36 mouse cellular contexts compared by ENCODE assay signal in the genomic region with DNA sequence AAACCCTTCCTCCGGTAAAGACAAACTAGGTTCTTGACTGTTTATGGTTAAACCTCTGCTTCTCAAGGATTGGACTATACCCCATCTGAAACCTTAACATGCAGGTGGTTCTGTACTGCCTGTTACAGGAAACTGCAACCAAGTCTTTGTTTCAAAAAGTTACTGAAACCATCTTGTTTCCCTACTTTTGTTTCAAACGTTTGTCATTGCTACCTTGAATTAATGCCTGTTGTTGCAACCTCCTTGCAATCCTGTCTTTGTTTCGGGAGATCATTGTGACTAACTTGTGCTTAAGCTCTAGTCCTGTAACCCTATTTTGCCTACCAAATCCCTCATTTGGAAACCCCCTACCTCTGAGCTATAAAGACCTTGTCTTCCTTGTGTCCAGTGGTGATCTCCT. TPM values are rescaled to one million over a fixed set of nuclear protein-coding genes. Genes with fewer than 3 reads are reported as not detected.
"Had no signal": no experiment of that assay in that cellular context is flagged by ENCODE, and none has a peak within 500 bp of the region (broad histone marks: within the 10 kb centered on the region; RNA-seq: fewer than 3 reads in every experiment).

No protein-coding gene starts in this region.

- ATAC-seq: forebrain, embryonic 13.5 days; forebrain, embryonic 14.5 days; forebrain, embryonic 15.5 days; forebrain, embryonic 16.5 days; forebrain, postnatal 0 days had no signal

- H3K27me3 ChIP-seq: embryonic facial prominence, embryonic 12.5 days; embryonic facial prominence, embryonic 15.5 days; forebrain, embryonic 15.5 days had no signal

- H3K4me2 ChIP-seq: embryonic facial prominence, embryonic 12.5 days; embryonic facial prominence, embryonic 13.5 days; embryonic facial prominence, embryonic 15.5 days; forebrain, embryonic 12.5 days; forebrain, embryonic 13.5 days; forebrain, embryonic 15.5 days had no signal

- H3K9me3 ChIP-seq: embryonic facial prominence, embryonic 15.5 days; forebrain, embryonic 15.5 days had no signal

- H3K27ac ChIP-seq: embryonic facial prominence, embryonic 12.5 days; embryonic facial prominence, embryonic 13.5 days; embryonic facial prominence, embryonic 15.5 days; forebrain, embryonic 12.5 days; forebrain, embryonic 13.5 days; forebrain, embryonic 15.5 days; gastrocnemius, adult 2 months; heart, adult 2 months had no signal

- H3K9ac ChIP-seq: embryonic facial prominence, embryonic 12.5 days; embryonic facial prominence, embryonic 13.5 days; embryonic facial prominence, embryonic 15.5 days; forebrain, embryonic 12.5 days; forebrain, embryonic 13.5 days; forebrain, embryonic 15.5 days; forebrain, postnatal 0 days had no signal

- H3K36me3 ChIP-seq: embryonic facial prominence, embryonic 10.5 days; embryonic facial prominence, embryonic 12.5 days; embryonic facial prominence, embryonic 13.5 days; embryonic facial prominence, embryonic 15.5 days; forebrain, embryonic 12.5 days; forebrain, embryonic 15.5 days had no signal

- H3K4me3 ChIP-seq: embryonic facial prominence, embryonic 10.5 days; embryonic facial prominence, embryonic 12.5 days; embryonic facial prominence, embryonic 13.5 days; embryonic facial prominence, embryonic 15.5 days; erythroblast, embryonic 14.5 days; forebrain, embryonic 10.5 days; forebrain, embryonic 12.5 days; forebrain, embryonic 13.5 days; forebrain, embryonic 15.5 days; gastrocnemius, adult 2 months; heart, adult 2 months had no signal

- H3K4me1 ChIP-seq: forebrain, embryonic 12.5 days; forebrain, embryonic 13.5 days; forebrain, embryonic 15.5 days had no signal

- DNase-seq: cerebellum, adult 8-10 months; cerebellum, adult 9-10 months; cerebellum, adult 9-11 months; cerebellum, postnatal 10 days; cerebellum, postnatal 14 days; cerebellum, postnatal 25 days; cerebellum, postnatal 36 days; embryo, embryonic 11 days; forebrain, postnatal 0 days; gastrocnemius, adult 2 months; gastrocnemius, postnatal 10 days; gastrocnemius, postnatal 14 days; gastrocnemius, postnatal 25 days; gastrocnemius, postnatal 36 days; heart, adult 11 months; heart, adult 18-20 months; heart, adult 2 months had no signal

RNA-seq across cellular contexts. Expression of a gene that starts 55.3 kb away (rescaled TPM):
- total RNA-seq: common myeloid progenitor, adult 5-6 weeks; forebrain, postnatal 0 days; gastrocnemius, adult 2 months; gastrocnemius, postnatal 14 days; gastrocnemius, postnatal 25 days; gastrocnemius, postnatal 36 days; granulocyte monocyte progenitor cell, adult 5-6 weeks had no signal
- polyA plus RNA-seq: cortical plate, adult 2 months; embryonic facial prominence, embryonic 10.5 days; embryonic facial prominence, embryonic 11.5 days; embryonic facial prominence, embryonic 12.5 days; embryonic facial prominence, embryonic 13.5 days; embryonic facial prominence, embryonic 14.5 days; embryonic facial prominence, embryonic 15.5 days; forebrain, embryonic 10.5 days; forebrain, embryonic 11.5 days; forebrain, embryonic 12.5 days; forebrain, embryonic 13.5 days; forebrain, embryonic 14.5 days; forebrain, embryonic 15.5 days; forebrain, embryonic 16.5 days; forebrain, postnatal 0 days; frontal cortex, adult 2 months; gonadal fat pad, adult 2 months had no signal
